Mouse (Mus musculus) brain, embryonic 18.5 days (tissue): ENCODE measurements around the gene Htra3.

ENCODE experiments used
- DNase-seq: peaks from one replicate; pipeline ENCODE4 v3.0.0-alpha.2; 2012; ENCODE audit warnings: low read depth, low spot score

Gene Htra3

DNA sequence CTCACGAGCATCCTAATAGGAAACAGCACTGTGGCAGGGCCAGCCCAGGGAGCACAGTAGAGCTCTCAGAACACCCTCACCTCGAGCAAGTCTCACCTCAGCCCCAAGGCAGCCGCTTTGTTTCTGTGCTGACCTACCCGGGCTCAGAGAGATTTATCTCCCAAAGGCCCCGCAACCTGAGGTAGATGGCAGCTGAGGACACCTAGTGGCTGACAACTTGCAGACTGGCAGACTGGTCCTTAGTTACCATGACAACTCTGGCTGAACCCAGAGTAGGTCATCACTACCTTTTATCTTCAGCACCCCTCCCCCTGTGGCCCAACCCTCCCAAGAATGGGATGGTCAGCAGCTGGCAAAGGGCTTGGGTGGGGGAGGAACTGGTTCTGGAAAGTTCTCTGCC is 16.2 kb upstream of the Htra3 start:
- no peak for DNase-seq

DNA sequence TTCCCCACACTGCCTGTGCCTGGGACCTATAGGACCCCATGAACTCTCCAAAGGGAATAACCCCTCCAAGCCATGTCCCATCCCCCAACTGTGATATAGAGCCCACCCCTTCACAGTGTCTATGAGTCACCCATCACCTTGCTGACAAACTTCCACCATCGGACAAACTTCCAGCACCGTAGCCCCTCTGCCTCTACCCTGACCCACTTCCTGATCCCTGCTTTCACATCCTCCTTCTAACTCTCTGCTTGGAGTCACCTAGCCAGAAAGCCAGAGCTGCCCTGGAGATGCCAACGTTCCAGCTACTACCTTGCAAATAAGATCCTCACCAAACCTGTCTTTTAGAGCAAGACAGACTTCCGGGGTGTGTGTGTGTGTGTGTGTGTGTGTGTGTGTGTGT is 14.1 kb upstream of the Htra3 start:
- DNase-seq = no peak

DNA sequence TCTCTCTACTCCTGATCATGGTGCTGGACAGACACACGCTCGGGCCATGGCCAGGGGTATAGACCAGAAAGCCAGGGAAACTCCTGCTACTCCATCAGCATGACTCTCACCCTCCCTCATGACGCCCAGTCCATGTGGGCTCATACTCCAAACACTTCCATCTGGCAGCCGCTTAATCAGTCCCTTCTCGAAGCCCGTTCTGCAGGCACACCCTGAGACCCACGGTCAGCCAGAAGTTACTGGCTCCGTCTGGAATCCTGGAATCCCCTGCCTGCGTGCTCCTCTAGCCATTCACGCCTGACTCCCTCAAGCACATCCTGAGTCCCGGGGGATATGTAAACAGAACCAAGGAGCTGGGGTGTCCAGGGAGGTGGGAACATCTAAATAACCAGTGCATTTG is 11.7 kb upstream of the Htra3 start:
- no peak for DNase-seq

DNA sequence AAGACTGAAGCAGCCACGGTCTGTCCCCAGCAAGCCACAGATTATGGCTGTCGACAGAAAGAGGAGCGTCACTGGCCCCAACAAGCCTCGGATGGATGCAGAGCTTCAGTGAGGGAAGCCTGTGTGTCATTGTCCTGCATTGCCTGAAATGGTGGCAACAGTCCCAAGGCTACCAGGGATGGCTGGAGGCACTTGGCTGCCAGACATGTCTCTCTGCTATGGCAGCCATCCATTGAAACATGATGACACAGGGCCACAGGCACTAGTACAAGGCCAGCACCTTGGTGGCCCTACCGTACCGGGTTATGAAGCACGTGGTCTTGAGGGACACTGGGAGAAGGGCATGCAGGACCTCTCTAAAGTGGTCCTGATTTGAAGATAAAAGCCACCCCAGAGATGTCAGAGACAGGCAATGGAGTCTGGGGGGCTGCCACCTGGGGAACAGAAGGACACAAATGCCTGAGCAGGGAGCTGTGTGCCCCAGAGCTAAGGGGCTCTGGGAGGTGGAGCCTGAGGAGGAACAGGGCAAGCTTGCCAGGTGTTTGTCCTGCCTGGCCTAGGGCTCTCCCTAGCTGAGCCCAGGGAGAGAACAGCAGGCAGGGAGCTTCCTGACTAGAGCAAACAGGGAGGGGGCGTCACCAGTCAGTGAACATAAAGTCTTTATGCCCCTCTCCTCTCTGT is 11.0 kb upstream of the Htra3 start:
- no peak for DNase-seq

DNA sequence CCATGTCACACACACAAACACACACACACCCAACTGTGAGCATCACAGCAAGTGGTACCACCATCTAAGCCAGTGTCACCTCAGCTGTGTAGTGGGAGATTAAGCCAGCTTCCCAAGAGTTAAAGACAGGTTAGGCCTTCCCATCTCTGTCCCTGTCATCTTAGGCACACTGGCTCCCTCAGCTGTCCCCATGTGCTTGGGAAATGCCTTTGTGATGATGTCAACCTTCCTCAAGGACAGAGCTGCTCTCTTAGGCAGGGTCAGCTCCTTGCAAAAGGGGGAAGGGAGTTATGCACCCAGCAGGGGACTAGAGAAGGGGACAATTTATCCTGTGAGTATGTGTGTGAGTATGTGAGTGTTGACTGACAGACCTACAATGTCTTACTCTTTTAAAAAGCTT is 9.8 kb upstream of the Htra3 start:
- DNase-seq = no peak

DNA sequence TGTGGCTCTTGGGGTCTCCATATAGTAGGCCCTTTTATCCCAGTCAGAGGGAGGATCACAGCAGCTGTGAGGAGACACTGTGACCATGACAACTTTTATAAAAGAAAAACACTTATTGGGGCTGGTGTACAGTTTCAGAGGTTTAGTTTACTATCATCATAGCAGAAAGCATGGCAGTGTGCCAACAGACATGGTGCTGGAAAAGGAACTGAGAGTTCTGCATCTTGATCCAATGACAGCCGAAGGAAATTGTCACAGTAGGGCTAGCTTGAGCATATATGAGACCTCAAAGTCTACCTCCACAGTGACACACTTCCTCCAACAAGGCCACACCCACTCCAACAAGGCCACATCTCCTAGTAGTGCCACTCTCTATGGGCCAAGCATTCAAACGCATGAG is 9.3 kb upstream of the Htra3 start:
- DNase-seq = no peak

DNA sequence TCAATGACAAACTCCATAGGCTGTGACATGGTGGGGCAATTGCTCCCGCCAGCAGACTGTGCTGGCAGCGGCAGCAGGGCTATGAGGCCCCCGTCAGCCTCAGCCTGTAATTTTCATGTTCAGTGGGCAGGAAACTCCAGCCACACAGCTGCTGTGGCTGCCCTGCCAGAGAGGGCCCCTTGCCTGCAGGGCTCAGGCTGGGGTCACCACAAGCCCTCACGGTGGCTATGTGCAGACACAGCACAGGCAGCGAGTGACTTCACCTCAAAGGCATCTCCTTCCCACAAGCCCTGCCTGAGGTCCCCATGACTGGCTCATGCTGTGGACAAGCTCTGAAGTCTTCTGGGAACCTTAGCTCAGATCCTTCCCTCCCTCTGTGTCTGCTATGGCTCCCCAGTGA is 7.5 kb upstream of the Htra3 start:
- DNase-seq = no peak

DNA sequence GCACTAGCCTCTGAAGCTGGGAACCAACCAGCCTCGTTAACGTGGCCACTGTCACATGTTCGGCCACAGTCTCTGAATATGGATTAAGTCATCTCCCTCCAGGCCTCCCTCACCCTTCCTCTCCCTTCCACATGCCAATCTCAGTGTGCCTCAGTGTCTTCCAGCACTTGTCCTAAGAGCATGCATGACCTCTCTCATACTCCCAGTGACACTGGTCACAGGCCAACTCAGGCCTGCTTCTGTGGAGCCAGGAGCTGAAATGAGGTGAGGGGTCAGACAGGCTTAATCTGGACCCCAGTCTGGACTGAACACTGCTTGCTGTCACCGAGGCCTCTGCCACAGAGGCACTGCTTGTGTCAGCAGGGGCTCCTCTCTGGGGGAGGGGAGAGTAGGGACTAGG is 6.8 kb upstream of the Htra3 start:
- no peak for DNase-seq

DNA sequence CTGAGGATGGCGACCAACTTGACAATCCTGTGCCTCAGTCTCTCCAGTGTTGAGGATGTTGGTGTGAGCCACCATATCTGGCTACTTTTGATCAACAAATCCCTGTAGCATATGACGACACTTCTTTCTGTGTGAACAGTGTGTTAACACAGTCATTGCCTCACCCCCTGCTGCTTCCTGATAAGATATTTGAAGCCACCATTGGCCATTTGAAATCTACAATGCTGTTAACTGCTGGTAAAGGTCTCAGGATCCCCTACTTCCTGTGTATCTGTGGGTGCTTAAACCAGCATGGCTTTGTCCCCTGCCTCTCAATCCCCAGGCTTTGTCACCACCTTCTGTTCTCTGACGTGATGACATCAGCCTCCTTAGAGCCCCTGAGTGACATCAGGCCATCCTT is 5.5 kb upstream of the Htra3 start:
- DNase-seq = no peak

DNA sequence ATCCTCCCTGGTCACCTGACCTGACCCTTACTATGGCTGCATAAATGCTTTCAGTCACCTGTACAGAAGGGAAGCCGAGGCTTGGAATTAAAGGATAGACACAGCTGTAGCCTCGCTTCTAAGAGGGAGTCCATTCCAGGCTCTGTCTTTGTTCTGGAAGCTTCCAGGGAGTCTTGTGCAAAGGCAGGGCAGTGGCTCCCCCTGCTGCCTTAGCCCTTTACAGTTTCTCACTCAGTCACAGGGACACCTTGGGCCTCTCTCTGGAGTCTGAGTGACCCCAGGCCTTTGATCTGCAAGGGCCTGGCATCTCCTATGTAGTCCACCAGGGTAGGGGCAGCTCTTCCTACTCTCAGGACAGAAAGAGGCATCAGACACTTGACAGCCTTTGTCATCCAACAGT is 1.4 kb upstream of the Htra3 start:
- DNase-seq = no peak

DNA sequence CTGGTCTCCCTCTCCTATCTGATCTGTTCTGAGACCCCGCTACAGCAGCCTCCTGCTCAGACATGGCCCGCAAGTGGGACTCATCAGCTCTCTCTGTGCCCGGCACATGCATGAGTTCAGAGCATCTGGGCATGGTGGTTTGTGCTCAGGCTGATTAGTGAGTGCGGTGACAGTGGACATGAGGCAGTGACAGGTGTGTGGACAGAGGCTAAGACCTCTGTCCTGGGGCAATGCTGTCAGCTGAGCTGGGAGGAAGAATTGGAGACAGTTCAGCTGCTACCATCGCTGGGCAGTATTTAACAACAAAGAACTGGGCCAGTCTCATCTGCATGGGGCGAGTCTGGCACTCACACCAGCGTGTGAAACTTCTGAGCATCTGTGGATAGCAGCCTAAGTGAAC is 2.6 kb downstream of the Htra3 start:
- DNase-seq = no peak

DNA sequence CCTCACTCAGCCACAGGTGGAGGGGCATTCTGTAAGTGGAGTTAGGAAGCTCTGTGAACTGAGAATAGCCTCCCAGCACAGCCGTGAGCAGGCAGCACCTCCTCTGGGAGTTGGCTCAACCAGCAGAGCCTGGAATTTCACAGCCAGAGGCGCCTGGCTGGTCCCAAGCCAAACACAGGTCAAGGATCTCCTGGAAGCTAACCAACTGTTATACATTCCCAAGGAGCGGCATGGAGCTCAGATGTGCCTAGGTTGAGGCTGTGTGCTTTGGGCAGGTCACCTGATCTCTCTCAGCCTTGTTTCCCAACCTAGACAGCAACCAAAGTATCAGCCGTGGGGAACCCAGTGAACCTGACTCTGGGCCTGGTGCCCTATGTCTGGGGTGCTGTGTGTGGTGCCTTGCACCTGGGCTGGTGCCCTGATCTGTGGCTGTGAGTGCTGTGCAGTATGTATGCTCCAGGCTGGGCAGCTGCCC is 5.5 kb downstream of the Htra3 start:
- no peak for DNase-seq

DNA sequence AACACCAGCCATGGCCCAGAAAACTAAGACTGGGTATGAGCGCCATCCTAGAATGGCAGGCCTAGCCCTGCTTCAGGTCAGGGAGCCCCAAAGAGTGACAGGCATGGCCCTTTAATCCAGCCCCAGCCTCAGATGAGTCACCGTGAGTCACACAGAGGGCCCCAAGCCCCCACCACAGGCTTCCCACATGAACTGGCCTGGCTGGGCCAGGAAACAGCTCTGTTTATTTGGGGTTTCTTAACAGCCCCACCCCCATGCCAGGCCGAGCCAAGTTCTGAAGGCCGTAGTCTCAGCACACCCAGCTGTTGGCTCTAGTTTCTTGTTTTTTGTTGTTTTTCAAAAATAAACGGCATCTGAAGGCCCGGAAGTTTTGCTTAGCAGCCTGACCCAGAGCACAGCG is 6.5 kb downstream of the Htra3 start:
- DNase-seq = peak; percentile 14

DNA sequence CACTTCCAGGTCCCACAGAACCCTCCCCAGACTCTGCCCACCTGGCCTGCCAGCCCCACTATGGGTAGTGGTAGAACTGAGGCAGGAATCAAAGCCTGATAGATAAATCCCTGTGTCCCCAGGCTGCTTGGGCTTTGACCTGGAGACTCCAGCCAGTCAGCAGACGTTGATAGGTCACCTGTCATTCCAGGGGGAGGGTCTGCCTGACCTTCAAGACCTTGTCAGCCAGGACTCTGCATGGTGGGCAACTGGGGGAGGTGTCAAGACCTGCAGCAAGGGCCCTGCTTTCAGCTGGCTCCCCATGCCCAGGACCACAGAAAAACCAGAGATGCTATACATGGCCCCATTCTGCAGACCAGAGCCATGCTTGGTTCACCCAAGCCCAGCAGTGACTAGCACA is 7.0 kb downstream of the Htra3 start:
- no peak for DNase-seq

DNA sequence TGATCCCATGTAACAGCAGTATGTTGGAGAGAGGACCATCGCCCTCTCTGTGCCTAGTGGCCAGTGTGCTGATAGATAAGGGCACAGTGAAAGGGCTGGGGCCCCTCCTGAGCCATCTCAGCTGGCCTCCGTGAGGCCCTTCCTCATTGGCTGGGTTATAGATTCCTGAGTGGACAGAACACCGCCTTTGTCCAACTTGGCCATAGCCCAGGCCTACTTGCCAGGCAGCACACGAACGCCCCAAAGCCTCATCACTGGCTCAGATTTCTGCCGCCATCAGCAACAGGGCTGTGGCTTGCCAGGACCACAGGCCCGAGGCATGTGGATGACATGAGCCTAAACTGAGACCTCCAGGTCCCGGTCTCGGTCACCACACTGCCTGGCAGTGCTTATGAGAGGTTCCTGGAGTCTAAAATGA is 8.1 kb downstream of the Htra3 start:
- peak; percentile 20 for DNase-seq

DNA sequence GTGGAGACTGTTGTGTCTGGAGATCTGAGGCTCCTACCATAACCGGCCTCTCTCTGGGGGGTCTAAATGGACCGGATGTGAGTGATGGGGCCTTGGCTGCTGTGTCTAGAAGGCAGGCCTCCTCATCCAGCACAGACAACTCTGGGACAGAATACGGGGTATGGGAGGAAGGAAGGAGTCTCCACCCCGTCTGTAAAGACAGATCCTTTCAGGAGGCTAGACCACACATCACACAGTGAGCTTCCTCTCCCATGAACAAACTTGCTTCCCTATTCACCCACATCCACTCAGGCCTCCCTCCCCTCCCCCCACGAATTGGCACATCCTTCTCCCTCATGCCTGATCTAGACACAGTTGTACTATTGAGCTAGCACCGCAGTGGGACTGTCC is 9.2 kb downstream of the Htra3 start:
- DNase-seq = no peak

DNA sequence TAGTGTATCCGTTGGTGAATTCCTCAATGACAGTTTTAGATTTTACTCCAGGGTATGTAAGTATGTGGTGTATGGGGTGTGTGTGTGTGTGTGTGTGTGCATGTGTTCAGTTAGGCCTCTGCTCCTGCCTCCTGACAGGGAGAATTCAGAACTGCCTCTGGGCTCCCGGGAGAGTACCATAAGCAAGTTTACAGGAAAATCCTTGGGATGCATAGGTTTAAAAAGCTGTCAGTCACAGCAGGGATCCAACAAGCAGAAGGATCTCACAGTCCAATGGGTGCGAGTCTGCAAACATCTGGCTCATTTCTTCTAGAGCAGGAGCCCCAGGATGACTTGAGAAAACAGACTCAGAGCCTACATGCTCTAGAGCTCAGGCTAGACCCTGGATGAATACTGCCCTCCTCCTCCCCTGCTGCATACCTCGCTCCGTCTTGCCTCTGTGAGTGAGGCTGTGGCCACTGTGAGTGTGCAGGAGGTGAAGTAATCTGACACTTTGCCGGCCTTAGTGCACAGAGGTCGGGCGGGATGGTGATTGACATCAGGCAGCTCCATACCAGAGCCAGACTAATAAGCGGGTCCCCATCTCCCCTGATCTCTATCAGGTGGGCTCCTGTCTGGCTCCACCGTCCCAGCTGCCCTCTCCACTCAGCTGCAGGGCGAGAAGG is 9.7 kb downstream of the Htra3 start:
- no peak for DNase-seq

DNA sequence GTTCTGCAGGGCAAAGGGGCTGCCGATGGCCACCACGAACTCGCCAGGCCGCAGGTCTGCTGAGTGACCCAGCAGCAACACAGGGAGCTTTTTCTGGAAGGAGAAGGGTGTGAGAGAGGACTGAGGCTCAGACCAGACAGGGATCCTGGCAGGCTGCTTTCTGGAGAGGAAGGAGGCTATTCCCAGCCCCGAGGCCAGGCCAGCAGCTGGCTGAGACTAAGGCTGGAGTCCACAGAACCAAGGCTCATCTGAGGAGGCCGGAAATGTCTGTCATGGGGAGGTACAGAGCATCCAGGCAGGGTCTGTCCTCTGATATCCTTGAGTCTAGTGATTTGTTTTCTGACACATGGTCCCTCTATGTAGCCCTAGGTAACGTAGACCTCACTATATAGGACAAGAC is 13.4 kb downstream of the Htra3 start:
- no peak for DNase-seq

DNA sequence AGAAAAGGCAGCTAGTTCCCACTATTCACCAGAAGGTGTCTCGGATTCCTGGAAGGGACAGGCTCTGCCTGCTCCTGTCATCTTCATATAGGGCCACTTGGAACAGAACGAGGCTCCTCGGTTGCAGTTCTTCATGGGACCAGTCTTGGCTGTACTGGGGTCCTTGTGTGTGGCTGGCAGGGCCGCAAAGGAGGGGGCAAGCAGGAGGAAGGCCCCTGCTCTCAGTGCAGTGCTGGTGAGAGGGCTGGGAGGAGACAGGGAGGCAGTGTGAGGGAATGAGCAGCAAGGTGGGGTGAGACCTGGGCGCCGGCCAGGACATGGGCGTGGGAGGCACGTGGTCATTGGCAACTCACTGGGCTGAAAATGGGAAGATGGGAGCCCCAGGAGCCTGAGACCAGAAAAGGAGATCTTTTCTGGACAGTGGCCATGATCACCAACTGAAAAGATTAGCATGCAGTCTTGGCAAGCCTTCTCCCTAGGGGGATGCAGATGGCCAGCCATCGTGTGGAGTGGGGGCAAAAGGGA is 17.5 kb downstream of the Htra3 start:
- DNase-seq = no peak

DNA sequence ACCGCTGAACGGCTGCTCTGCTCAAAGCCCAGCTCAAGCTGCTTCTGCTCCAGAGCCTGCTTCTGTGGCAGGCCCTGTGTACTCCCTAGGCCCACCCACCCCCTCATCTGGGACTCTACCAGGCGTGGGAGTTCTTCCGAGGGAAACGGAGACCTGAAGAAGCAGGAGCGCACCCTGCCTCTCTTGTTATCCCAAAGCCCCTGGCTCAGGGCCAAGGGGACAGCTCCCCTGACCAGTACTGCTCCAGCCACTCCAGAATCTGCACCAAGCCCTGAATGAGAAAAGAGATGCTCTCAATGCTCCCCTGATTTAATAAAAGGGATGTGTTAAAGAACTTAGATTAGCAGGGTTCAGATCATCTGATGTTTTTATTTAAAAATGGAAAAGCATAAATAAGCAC is 18.4 kb downstream of the Htra3 start:
- no peak for DNase-seq

DNA sequence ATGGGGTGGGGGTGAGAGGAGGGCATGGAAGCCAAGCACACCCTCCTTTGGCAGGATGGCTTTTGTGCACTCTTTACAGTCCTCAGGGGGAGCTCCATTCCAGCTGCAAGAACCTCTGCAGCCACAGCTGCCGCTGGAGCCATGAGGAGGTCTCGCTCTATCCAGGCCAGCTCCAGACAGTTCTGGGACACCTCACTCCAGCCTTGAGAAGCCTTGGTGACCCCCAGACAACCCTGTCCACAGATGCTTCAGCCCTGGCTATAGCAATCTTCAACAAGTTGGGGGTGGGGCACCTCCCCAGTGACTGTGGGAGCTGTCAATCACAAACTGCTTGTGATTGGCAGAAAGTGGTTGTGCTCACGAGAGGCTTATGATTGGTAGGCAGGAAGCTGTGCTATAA is 20.1 kb downstream of the Htra3 start:
- DNase-seq = no peak

DNA sequence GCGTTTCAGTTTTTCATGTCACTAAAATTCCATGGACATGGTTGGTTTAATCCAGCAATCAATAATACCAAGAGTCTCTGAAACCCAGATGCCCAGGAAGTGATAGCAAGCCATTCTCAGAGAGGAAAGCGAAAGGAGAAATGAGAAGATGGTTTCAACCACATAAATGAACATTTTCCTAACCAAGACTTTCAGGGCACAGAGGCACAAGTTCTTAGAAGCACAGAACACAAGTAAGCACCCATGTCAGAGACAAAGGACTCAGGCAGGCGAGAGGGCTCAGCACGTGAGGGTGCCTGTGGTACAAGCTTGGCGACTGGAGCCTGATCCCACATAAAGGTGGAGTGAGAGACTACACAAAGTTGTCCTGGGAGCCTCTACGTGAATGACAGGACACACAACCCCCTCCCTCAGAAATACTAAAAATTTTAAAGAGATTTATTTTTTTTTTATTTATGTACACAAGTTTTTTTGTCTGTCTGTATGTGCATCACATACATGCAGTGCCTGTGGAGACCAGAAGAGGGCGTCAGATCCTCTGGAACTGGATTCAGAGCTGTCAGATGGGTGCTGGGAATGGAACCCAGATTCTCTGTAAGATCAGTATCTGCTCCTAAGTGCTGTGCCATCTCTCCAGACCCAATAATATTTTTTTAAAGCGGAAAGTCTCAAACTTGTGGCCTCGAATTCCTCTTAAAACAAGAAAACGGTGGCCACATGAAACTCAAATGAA is 23.7 kb downstream of the Htra3 start:
- DNase-seq = no peak
